Mouse (Mus musculus): ENCODE measurements around the gene Gm9045.
A peak's percentile ranks its signal among the peaks of the same experiment; 100 is the strongest.
"Not testable (repeated sequence)": the region's sequence is repeated elsewhere in the genome, so short reads cannot be mapped to it uniquely, and the experiment has no call there.

Gm9045 gene

DNA sequence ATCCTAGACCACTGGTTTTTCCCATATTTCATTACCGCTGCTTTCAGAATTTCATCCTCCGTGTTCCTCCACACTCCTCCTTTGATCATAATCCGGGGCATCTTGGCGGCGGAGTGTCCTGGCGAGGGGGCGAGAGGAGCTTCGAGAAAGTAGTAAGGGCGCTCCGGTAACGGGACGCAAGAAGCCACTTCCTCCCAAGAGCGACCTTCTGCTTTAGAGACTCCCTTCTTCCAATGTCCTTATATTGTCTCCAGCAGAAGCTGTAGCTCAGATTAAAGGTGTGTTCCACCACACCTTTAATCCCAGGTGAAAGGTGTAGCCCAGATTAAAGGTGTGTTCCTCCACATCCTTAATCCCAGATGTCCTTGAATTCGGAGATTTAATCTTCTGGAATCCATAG lies at the start of gene Gm9045:
Gm9045 (minus strand) TSS at position 101 of the 400 bp plus-strand sequence.
- DNase-seq (ENCODE audit: low read depth, low spot score), result not testable (repeated sequence)

GRCm38 (mm10) chr10:118370443-118370842 lies 32.8 kb upstream of the Gm9045 start:
- DNase-seq (ENCODE audit: low read depth, low spot score), result peak; percentile 59

- DNase-seq (ENCODE audit: low read depth, low spot score), result no peak
Observed at GRCm38 (mm10) chr10:118369518-118369917, 31.9 kb upstream of the Gm9045 start.

DNA sequence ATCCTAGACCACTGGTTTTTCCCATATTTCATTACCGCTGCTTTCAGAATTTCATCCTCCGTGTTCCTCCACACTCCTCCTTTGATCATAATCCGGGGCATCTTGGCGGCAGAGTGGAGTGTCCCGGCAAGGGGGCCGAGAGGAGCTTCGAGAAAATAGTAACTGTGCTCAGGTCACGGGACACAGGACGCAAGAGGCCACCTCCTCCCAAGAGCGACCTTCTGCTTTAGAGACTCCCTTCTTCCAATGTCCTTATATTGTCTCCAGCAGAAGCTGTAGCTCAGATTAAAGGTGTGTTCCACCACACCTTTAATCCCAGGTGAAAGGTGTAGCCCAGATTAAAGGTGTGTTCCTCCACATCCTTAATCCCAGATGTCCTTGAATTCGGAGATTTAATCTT lies 16.4 kb upstream of the Gm9045 start, which contains the start of gene Gm9049:
Gm9049 (minus strand) TSS at position 101 of the 400 bp plus-strand sequence.
- DNase-seq (ENCODE audit: low read depth, low spot score), result not testable (repeated sequence)

DNA sequence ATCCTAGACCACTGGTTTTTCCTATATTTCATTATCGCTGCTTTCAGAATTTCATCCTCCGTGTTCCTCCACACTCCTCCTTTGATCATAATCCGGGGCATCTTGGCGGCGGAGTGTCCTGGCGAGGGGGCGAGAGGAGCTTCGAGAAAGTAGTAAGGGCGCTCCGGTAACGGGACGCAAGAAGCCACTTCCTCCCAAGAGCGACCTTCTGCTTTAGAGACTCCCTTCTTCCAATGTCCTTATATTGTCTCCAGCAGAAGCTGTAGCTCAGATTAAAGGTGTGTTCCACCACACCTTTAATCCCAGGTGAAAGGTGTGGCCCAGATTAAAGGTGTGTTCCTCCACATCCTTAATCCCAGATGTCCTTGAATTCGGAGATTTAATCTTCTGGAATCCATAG lies 10.9 kb upstream of the Gm9045 start, which contains the start of gene Gm9048:
Gm9048 (minus strand) TSS at position 101 of the 400 bp plus-strand sequence.
- DNase-seq (ENCODE audit: low read depth, low spot score), result not testable (repeated sequence)

DNA sequence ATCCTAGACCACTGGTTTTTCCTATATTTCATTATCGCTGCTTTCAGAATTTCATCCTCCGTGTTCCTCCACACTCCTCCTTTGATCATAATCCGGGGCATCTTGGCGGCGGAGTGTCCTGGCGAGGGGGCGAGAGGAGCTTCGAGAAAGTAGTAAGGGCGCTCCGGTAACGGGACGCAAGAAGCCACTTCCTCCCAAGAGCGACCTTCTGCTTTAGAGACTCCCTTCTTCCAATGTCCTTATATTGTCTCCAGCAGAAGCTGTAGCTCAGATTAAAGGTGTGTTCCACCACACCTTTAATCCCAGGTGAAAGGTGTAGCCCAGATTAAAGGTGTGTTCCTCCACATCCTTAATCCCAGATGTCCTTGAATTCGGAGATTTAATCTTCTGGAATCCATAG lies 5.5 kb upstream of the Gm9045 start, which contains the start of gene Gm9046:
Gm9046 (minus strand) TSS at position 101 of the 400 bp plus-strand sequence.
- not testable (repeated sequence) for DNase-seq (ENCODE audit: low read depth, low spot score)

DNA sequence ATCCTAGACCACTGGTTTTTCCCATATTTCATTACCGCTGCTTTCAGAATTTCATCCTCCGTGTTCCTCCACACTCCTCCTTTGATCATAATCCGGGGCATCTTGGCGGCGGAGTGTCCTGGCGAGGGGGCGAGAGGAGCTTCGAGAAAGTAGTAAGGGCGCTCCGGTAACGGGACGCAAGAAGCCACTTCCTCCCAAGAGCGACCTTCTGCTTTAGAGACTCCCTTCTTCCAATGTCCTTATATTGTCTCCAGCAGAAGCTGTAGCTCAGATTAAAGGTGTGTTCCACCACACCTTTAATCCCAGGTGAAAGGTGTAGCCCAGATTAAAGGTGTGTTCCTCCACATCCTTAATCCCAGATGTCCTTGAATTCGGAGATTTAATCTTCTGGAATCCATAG lies 5.3 kb downstream of the Gm9045 start, which contains the start of gene Gm9044:
Gm9044 (minus strand) TSS at position 101 of the 400 bp plus-strand sequence.
- DNase-seq (ENCODE audit: low read depth, low spot score), result not testable (repeated sequence)

DNA sequence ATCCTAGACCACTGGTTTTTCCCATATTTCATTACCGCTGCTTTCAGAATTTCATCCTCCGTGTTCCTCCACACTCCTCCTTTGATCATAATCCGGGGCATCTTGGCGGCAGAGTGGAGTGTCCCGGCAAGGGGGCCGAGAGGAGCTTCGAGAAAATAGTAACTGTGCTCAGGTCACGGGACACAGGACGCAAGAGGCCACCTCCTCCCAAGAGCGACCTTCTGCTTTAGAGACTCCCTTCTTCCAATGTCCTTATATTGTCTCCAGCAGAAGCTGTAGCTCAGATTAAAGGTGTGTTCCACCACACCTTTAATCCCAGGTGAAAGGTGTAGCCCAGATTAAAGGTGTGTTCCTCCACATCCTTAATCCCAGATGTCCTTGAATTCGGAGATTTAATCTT lies 10.8 kb downstream of the Gm9045 start, which contains the start of gene Gm9040:
Gm9040 (minus strand) TSS at position 101 of the 400 bp plus-strand sequence.
- DNase-seq (ENCODE audit: low read depth, low spot score), result not testable (repeated sequence)

- no peak for DNase-seq (ENCODE audit: low read depth, low spot score)
Observed at GRCm38 (mm10) chr10:118319024-118319423, 18.6 kb downstream of the Gm9045 start.

DNA sequence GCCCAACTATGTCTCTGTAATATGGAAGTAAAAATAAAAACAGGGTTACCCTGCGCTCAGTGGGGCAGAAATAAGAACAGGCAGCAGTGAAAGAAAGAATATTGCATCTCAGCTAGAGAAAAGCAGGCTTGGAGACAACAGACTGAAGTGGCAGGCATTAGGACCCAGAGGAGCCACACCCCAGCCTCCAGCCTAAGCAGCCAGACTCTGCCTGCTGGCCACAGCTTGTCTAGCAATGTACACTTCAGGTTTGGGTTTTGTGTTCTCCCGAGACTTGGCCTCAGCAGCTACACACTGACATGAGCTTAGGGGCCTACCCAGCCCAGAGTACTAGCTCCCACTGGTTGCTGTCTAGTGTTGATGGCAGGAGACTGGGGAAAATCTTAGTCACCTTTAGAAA lies 35.5 kb downstream of the Gm9045 start:
- DNase-seq (ENCODE audit: low read depth, low spot score), result not testable (repeated sequence)

GRCm38 (mm10) chr10:118294938-118295337 lies 42.7 kb downstream of the Gm9045 start, which contains the start of gene Iltifb:
Iltifb (minus strand) TSS chr10:118295038.
- DNase-seq (ENCODE audit: low read depth, low spot score), result no peak
